Mouse (Mus musculus): Measurements from ENCODE around the gene Nfib. TPM values are rescaled to one million over a fixed set of nuclear protein-coding genes. Genes with fewer than 3 reads are reported as not detected.

Nfib gene
- polyA plus RNA-seq, 1 experiment from 2014 or later: 149 TPM

DNA sequence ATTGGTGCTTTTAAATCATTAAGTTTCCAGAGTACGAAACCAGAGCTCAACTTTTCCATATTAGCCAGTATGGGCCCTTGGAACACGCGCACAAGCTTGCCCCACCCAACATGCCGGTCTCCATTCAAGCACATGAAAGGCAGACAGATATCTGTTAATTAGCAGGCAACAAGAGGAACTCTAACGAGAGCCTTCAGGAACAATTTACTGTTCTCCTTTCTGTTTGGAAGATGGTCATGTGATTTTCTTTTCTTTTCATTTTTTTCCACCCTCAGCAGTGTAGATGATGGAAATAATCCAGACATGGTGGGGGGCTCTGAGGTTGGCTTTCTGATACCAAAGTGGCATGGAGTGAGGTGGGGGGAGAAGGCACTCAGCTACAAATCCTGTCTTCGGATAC is 361.3 kb downstream of the Nfib start:
- peak overlapping the region; percentile 76; the same call in 1 of the 2 replicates for H3K27ac ChIP-seq (ENCODE audit: low read depth)
- ATAC-seq (ENCODE audit: insufficient read depth): no peak

DNA sequence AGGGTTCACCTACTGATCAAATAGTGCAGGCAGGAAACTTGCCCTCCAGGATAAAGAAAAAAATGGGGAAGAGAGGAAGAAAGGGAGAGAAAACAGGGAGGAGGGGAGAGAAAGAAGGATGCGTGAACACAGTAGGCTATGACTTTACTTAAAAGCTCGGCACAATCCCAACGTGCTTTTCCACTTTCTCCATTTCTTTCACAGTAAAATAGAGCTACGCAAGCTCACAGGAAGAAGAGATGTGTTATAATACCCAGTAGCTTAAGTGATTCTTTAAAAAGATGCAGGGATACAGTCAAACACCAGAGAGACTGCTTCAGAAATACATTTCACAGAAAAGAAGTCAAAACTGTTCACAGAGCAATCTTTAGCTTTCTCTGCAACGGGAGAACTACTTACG is 366.6 kb downstream of the Nfib start:
- DNase-seq: no peak
- Histone ChIP-seq H3K4me2 (no peak overlapping the region), H3K27ac (ENCODE audit: low read depth) (peak overlapping the region; percentile 61; the same call in 1 of the 2 replicates), H3K4me3 (ENCODE audit: low read depth, low read length) (no peak overlapping the region), H3K27me3 (ENCODE audit: insufficient read depth, low read length) (no peaks in the 10 kb centered on the region), H3K36me3 (ENCODE audit: insufficient read depth) (peaks cover 28% of the 10 kb centered on the region), H3K9me3 (ENCODE audit: low read depth, low read length) (no peaks in the 10 kb centered on the region), H3K4me1 (ENCODE audit: insufficient read depth) (no peaks in the 10 kb centered on the region), H3K9ac (no peak overlapping the region)
- WGBS: 72% methylated on average over 6 of the region's 6 CpGs
- TF ChIP-seq CTCF (IDR thresholded peaks at IDR 0.05; ENCODE audit: low read depth): no peak
- ATAC-seq (ENCODE audit: insufficient read depth): no peak

More for the DNA sequence above, 361.3 kb downstream of the Nfib start:
- Histone ChIP-seq H3K27me3 (ENCODE audit: insufficient read depth, low read length) (no peaks in the 10 kb centered on the region), H3K36me3 (ENCODE audit: insufficient read depth) (peaks cover 48% of the 10 kb centered on the region), H3K9me3 (ENCODE audit: low read depth, low read length) (no peaks in the 10 kb centered on the region), H3K9ac (no peak overlapping the region), H3K4me3 (ENCODE audit: low read depth, low read length) (no peak overlapping the region), H3K4me1 (ENCODE audit: insufficient read depth) (peaks cover 15% of the 10 kb centered on the region), H3K4me2 (no peak overlapping the region)
- no peak for TF ChIP-seq CTCF (IDR thresholded peaks at IDR 0.05; ENCODE audit: low read depth)
- WGBS: 77% methylated on average over 6 of the region's 6 CpGs
- no peak for DNase-seq

DNA sequence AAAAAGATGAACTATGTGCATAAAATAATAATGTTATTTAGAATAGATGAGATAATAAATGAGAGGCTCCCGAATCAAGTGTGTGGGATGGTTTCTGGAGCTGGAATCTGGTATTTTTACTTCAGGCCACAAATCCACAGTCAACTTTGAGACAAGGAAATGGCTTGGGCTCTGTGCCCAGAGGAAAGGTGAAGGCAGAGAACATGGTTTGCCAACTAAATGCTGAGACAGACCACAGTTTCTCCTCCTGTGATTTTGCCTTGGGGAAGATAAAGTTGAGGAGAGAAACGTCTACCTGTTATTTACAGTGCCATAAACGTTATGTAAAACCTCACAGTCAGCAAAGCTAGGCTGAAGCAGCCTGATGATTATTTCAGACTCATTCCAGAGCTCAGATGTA is 367.1 kb downstream of the Nfib start:
- no peaks in the 10 kb centered on the region for H3K4me1 ChIP-seq (ENCODE audit: insufficient read depth)
- peaks cover 28% of the 10 kb centered on the region for H3K36me3 ChIP-seq (ENCODE audit: insufficient read depth)
- peak; percentile 52 for DNase-seq
- no peak for TF ChIP-seq CTCF (IDR thresholded peaks at IDR 0.05; ENCODE audit: low read depth)
- H3K9ac ChIP-seq: no peak overlapping the region
- no peaks in the 10 kb centered on the region for H3K9me3 ChIP-seq (ENCODE audit: low read depth, low read length)
- H3K4me2 ChIP-seq: no peak overlapping the region
- H3K27ac ChIP-seq (ENCODE audit: low read depth): peak overlapping the region; percentile 61; the same call in 1 of the 2 replicates
- H3K27me3 ChIP-seq (ENCODE audit: insufficient read depth, low read length): no peaks in the 10 kb centered on the region
- ATAC-seq (ENCODE audit: insufficient read depth): no peak
- no peak overlapping the region for H3K4me3 ChIP-seq (ENCODE audit: low read depth, low read length)
- 24% methylated on average over 3 of the region's 3 CpGs for WGBS

DNA sequence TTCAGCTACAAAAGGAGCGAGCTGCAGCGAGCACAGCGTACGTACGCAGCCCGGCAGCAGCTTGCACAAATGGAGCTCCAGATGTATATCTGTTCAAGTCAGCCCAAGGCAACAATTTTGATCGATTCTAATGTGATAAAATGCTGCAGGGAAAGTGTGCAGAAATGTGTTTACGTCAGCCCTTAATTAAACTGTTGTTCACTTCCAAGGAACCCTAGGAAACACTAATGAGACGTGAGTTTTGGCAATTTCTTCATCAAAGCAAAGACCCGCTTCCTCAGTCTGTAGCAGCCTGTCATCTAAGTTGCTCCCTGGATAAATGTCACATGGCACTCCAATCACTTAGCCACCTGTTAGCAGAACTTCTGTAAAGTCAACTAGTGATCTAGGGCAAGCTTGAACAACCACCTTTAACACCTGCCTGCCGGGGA is 368.6 kb downstream of the Nfib start:
- H3K4me2 ChIP-seq: no peak overlapping the region
- ATAC-seq (ENCODE audit: insufficient read depth) (no peak), DNase-seq (no peak)
- no peak overlapping the region for H3K9ac ChIP-seq
- WGBS: 48% methylated on average over 11 of the region's 11 CpGs
- H3K36me3 ChIP-seq (ENCODE audit: insufficient read depth): peaks cover 28% of the 10 kb centered on the region
- H3K4me1 ChIP-seq (ENCODE audit: insufficient read depth): no peaks in the 10 kb centered on the region
- no peaks in the 10 kb centered on the region for H3K27me3 ChIP-seq (ENCODE audit: insufficient read depth, low read length)
- H3K27ac ChIP-seq (ENCODE audit: low read depth): no peak overlapping the region
- H3K9me3 ChIP-seq (ENCODE audit: low read depth, low read length): no peaks in the 10 kb centered on the region
- TF ChIP-seq CTCF (IDR thresholded peaks at IDR 0.05; ENCODE audit: low read depth): no peak
- no peak overlapping the region for H3K4me3 ChIP-seq (ENCODE audit: low read depth, low read length)

DNA sequence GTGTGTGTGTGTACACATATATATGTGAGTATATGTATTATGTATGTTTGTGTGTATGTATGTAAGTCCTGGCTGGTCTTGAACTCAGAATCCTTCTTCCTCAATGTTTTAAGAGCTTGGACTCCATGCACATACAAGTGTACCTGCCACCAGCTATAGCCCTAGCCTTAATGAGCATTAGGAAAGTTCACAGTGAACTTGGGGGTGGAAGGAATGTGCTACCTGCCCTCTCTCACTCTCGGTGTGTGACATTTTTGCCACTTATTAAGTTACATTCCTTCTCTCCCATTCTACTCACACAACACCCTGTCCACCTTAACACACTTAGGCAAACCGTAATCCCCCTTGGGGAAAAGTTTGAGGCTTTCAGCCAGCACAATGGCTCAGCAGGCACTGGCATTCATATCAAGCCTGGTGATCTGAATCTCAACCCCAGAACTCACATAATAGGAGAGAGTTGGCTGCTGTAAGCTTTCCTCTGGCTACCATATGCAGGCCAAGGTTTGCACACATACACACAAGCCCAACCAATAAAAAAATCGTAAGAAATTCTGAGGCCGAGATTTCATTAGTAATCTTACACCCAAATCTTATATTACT is 370.2 kb downstream of the Nfib start:
- Histone ChIP-seq H3K4me1 (ENCODE audit: insufficient read depth) (no peaks in the 10 kb centered on the region), H3K9me3 (ENCODE audit: low read depth, low read length) (no peaks in the 10 kb centered on the region), H3K9ac (no peak overlapping the region), H3K4me2 (no peak overlapping the region), H3K36me3 (ENCODE audit: insufficient read depth) (peaks cover 26% of the 10 kb centered on the region), H3K27ac (ENCODE audit: low read depth) (no peak overlapping the region), H3K4me3 (ENCODE audit: low read depth, low read length) (no peak overlapping the region), H3K27me3 (ENCODE audit: insufficient read depth, low read length) (no peaks in the 10 kb centered on the region)
- ATAC-seq (ENCODE audit: insufficient read depth) (no peak), DNase-seq (no peak)
- TF ChIP-seq CTCF (IDR thresholded peaks at IDR 0.05; ENCODE audit: low read depth): no peak
- WGBS: 75% methylated on average over 4 of the region's 4 CpGs

DNA sequence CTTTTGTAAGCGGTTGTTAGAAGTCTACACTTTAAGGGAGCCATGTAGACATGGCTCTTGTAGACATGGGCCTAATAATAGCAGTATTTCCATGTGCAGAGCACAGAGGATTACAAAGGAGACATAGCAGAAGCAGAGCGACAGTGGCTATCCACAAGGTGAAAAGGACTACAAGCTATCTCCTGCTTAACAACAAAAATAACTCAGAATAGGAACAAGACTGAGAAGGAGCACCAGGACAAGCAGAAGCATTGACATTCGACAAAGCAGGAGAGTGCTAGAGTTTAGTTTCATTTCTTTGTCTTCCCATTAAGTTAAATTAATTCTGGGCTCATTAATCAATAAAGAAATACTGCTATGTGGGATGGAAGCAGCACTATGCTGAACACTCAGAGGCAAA is 372.1 kb downstream of the Nfib start:
- TF ChIP-seq CTCF (IDR thresholded peaks at IDR 0.05; ENCODE audit: low read depth): no peak
- Histone ChIP-seq H3K4me2 (no peak overlapping the region), H3K4me1 (ENCODE audit: insufficient read depth) (no peaks in the 10 kb centered on the region), H3K27me3 (ENCODE audit: insufficient read depth, low read length) (no peaks in the 10 kb centered on the region), H3K36me3 (ENCODE audit: insufficient read depth) (peaks cover 34% of the 10 kb centered on the region), H3K27ac (ENCODE audit: low read depth) (no peak overlapping the region), H3K9me3 (ENCODE audit: low read depth, low read length) (no peaks in the 10 kb centered on the region), H3K9ac (no peak overlapping the region), H3K4me3 (ENCODE audit: low read depth, low read length) (no peak overlapping the region)
- 83% methylated on average over 3 of the region's 3 CpGs for WGBS
- DNase-seq (no peak), ATAC-seq (ENCODE audit: insufficient read depth) (no peak)

DNA sequence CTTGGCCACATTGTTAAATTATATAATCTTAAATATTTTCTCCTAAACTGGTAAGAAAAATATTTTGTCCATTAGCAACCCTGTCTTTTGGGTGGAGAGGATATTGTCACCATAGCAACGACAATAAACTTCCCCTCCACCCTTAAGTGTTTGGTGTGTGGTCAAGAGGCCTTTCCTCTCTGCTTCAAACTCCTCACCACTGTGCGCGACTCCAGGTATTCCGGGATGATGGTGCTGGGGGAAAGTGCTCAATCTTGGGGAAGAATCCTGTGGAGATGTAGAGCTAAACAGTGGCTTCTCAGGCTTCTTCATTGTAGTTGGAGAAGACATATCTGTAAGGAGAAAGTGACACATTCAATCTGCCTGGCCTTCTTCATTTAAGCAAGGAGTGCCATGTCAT is 375.5 kb downstream of the Nfib start:
- DNase-seq: no peak
- WGBS: 65% methylated on average over 4 of the region's 4 CpGs
- H3K4me1 ChIP-seq (ENCODE audit: insufficient read depth): no peaks in the 10 kb centered on the region
- H3K27ac ChIP-seq (ENCODE audit: low read depth): no peak overlapping the region
- no peak for TF ChIP-seq CTCF (IDR thresholded peaks at IDR 0.05; ENCODE audit: low read depth)
- H3K36me3 ChIP-seq (ENCODE audit: insufficient read depth): peaks cover 45% of the 10 kb centered on the region
- no peaks in the 10 kb centered on the region for H3K27me3 ChIP-seq (ENCODE audit: insufficient read depth, low read length)
- no peaks in the 10 kb centered on the region for H3K9me3 ChIP-seq (ENCODE audit: low read depth, low read length)
- H3K9ac ChIP-seq: no peak overlapping the region
- no peak overlapping the region for H3K4me3 ChIP-seq (ENCODE audit: low read depth, low read length)
- no peak overlapping the region for H3K4me2 ChIP-seq
- ATAC-seq (ENCODE audit: insufficient read depth): no peak
